Mouse (Mus musculus): ENCODE results near the gene Ehbp1.

The Ehbp1 gene

DNA sequence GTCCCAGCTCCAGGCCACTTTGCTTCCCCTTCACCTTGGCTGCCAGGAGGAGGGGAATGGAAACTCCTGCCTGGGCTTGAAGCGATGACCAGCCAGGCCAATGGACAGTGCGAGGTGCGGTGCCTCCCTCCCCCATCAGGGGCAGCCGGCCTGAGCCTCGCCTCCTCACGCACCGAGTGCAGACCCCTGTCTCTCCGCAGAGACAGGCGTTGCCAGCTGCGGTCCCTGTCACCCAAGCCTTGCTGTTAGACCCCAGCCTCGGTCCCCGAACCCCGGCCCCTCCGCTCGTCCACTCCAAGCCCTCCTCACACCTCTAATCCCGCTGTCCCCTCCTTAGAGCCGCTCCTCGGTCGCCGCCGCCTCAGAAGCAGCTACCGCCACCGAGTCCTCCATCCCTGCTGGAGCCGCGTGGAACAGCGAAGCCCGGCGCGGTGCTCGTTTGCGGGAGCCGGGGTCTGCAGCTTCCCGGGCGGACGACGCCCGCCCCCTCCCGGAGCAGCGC is 55.7 kb downstream of the Ehbp1 start:
- in situ Hi-C loops (cut with MboI): no loop called here

DNA sequence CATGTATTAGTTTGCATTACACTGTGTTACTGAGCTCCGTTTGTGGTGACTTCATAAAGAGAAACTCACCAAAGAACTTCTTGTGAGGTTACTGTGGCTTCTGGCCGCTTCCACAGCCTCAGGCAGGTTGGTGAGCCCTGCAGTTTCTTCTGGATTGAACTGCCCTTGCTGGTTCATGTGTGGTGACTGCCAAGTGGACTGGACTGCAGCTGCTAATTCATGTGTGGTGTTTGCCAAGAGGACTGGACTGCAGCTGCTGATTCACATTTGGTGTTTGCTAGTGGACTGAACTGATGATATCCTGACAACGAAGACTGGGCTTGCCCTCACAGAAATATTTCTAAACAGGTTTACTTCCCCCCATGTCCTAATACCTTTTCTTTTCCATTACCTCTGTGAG is 65.4 kb downstream of the Ehbp1 start:
- in situ Hi-C loops (cut with MboI): no loop called here

GRCm38 (mm10) chr11:22274144-22274543 is 67.9 kb downstream of the Ehbp1 start:
- in situ Hi-C loops (cut with MboI): no loop called here

DNA sequence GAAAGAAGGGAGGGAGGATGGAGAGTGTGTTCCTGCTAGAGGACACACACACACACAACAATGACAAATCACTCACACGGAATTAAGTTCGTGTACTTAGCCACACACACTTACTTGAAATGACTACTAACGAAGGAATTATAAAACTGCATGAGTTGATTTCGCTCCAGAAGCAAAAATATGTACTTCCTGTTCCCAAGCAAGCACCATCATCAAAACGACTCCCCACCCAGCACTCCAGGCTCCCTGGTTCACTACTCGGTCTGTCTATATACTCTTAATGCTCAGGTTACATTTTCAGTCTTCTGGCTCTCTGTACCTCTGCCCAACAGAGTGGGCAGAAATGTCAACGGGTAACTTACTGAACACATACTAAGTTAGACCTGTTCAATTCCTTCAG is 68.7 kb downstream of the Ehbp1 start:
- in situ Hi-C loops (cut with MboI): no loop called here

DNA sequence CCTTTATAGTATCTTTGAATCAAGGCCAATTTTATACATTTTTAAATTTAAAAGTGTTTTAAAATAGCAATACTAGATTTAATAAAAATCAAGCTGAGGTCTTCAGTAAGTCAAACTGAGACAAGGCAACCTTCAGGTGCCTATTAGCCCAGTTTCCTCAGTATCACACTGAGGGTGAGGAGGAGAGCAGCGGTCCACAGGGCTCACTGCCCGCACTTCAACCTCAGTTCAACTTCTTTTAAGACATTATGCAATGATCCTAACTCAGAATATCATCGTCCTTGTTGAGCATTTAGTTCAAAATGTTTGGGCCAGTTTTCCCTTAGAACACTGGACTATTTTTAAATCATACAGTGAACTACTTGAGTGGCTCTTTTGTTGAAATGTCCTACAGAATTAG is 70.2 kb downstream of the Ehbp1 start:
- in situ Hi-C loops (cut with MboI): no loop called here

DNA sequence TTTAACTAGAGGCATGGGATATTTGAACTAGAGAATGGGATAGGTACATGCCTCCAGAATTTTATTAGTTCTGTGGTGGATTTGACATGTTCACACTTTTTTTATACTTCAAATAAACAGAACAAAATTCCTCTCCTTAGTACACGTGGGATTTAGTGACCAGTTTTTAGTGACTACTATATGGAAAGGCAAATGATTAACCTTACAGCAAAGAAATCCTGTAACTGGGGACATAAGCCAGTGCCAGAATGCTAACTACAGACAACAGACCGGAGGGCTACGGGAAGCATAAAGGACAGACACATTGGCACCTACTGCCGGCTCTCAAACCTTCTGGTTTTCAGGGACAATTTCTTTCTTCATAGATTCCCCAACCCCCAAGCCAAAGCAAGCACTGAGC is 72.4 kb downstream of the Ehbp1 start:
- in situ Hi-C loops (cut with MboI): no loop called here

DNA sequence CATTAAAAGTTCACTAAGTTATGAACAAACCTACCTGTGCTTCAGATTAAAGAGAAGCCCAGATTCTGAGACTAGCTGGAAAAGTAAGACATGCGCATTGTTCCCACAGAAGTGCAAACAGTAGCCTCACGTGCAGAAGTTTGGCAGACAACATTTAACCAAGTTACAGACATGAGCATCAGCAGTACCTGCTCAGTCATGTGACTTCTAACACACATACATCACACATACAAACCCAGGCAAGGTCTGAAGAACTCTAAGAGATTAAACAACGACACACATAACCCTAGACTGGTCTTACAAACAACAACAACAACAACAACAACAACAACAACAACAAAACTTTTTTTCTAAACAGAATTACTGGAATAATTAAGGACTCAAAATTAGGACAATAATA is 72.9 kb downstream of the Ehbp1 start:
- in situ Hi-C loops (cut with MboI): no loop called here

GRCm38 (mm10) chr11:22267014-22267413 is 75.1 kb downstream of the Ehbp1 start:
- in situ Hi-C loops (cut with MboI): no loop called here

DNA sequence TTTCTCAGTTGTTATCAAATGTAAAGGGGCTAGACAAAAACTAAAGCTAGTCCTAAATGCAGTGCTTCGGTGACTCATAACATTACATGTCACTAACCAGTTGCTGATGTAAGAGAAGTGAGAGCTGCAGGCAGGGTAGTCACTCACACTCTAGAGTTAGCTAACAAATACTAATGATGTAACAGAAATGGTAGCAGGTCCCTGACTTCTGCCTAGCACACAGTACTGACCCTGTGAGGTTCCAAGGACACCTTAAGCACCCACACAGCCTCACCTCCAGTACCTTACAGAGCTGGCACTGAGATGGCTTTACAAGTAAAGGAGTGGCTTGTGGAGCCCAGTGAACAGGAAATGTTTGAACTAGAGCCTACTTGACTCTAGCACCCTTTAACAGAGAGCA is 86.7 kb downstream of the Ehbp1 start:
- in situ Hi-C loops (cut with MboI): no loop called here

DNA sequence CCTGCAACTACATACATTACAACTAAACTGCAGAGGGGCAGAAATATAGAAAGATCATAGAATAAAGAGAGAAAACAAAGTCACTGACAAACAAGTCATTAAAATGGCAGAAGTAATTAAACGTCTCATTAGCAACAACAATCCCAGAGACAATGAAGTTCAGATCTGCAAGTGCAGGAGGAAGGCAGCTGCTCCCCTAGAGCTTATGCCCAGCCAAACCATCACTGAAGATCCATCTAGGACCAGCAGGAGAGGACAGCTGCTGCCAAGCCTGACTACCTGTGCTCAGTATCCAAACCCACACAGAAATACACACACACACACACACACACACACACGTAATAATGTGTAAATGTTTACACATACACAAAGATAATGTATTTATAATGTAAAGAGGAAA is 92.7 kb downstream of the Ehbp1 start:
- in situ Hi-C loops (cut with MboI): no loop called here

- in situ Hi-C loops (cut with MboI): no loop called here
Observed at GRCm38 (mm10) chr11:22247736-22248135, 94.4 kb downstream of the Ehbp1 start.

DNA sequence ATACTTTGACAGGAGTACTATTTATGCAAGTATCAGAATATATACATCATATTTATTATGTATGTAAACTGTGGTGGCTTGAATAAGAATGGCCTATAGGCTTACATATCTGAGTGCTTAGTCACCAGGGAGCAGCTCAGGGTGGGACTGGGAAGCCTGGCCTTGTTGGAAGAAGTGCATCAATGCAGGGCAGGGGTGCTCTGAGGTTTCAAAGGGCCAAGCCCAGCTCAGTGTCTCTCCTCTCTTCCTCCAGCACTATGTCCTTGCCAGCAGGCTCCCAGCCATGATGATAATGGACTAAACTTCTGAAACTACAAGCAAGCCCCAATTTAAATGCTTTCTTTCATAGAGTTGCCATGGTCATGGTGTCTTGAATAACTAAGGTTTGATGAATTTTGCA is 95.0 kb downstream of the Ehbp1 start:
- in situ Hi-C loops (cut with MboI): no loop called here

GRCm38 (mm10) chr11:22235558-22235957 is 106.5 kb downstream of the Ehbp1 start:
- in situ Hi-C loops (cut with MboI): no loop called here

GRCm38 (mm10) chr11:22234739-22235138 is 107.4 kb downstream of the Ehbp1 start:
- in situ Hi-C loops (cut with MboI): no loop called here

GRCm38 (mm10) chr11:22230906-22231305 is 111.2 kb downstream of the Ehbp1 start:
- in situ Hi-C loops (cut with MboI): no loop called here

GRCm38 (mm10) chr11:22225619-22226018 is 116.5 kb downstream of the Ehbp1 start:
- in situ Hi-C loops (cut with MboI): loop anchor here (10.0 kb wide), 1 partner anchor 389 kb away; no protein-coding TSS in a partner anchor

DNA sequence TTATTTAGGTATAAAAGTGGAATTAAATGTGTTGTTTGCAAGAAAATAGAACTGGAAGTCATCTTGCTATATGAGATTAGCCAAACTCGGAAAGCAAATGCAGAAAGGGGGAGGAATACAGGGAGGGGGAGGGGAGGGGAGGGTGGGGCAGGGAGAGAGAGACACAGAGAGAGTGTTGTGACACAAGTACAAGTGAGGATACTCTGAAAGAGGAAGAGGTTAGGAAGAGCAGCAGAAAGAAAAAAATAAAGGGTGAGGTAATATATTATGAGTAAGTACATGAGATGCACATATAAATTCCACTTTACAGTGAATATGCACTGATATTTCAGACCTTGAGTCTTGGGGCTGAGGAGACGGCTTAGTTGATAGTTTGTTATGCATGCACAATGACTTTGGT is 123.9 kb downstream of the Ehbp1 start:
- in situ Hi-C loops (cut with MboI): no loop called here

DNA sequence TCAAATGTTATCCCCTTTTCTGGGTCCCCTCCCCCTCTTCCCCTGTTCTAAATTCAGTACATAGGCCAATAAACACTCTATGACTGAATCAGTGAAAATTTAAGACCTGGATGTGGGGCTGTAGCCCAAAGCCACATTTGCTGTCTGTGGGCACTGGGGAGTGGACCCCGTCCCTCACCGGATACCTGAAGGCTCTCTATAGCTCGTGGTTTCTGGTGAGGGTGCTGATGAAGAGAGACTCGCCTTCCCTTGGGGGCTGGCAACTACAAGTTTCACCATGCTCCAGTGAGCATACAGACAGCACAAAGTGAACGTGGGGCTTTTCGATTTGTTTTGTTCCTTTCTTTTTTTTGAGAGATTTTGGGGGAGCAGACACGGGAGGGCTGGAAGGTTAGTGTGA is 125.2 kb downstream of the Ehbp1 start:
- in situ Hi-C loops (cut with MboI): no loop called here

- in situ Hi-C loops (cut with MboI): no loop called here
Observed at GRCm38 (mm10) chr11:22206611-22207010, 135.5 kb downstream of the Ehbp1 start.

DNA sequence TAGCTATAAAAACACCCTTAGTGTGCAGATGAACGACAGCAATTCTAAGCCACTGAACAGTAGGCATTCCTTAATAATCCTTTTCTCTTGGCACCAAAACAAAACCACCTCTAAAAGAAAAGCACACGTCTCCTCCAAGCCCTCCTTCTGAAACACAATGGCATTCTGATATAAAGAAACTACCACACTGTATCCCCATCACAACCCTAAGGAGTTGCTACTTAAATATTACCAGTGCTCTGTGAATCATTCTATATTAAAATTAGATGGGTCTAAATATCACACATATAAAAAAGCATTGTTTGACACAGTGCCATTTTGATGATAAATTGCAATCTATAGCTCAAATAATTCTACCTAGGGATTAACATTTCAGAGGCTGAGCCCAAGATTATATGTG is 135.9 kb downstream of the Ehbp1 start:
- in situ Hi-C loops (cut with MboI): no loop called here

DNA sequence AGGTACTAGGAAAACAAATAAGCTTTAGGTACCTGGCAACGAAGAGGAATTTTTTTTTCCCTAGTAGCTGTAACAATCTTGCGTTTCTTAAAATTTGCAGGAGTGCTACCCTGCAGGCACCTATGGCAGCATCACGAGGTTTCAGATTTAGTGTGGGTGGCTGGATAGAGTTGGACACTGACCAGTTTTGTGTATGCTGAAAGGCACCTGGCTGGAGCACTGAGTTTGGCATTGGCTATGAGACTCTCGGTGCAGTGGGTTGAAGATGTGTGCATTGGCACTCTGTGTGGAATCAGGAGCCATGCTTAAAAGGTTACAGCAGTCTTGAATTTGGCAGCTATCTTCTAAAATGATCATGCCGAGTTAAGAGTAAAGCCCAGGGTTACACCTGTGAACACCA is 138.7 kb downstream of the Ehbp1 start:
- in situ Hi-C loops (cut with MboI): no loop called here

DNA sequence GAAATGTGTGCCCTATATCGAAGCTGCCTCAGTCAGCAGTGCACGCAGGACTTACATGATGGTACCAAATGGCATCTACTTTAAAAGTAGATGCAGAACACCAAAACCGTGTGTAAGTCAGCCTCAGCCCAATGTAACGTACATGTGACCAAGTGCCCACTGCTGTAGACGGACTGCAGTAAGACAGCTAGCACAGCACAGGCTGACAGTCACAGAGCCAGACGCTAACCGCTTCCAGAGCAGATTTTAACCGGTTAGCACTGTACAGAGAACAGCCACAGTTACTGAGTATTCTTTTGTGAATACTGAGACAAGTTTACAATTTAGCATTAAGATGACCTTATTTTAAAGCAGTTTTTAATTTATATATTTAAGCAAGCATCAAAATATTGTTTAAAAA is 141.0 kb downstream of the Ehbp1 start:
- in situ Hi-C loops (cut with MboI): no loop called here

GRCm38 (mm10) chr11:22199881-22200280 is 142.2 kb downstream of the Ehbp1 start:
- in situ Hi-C loops (cut with MboI): no loop called here

DNA sequence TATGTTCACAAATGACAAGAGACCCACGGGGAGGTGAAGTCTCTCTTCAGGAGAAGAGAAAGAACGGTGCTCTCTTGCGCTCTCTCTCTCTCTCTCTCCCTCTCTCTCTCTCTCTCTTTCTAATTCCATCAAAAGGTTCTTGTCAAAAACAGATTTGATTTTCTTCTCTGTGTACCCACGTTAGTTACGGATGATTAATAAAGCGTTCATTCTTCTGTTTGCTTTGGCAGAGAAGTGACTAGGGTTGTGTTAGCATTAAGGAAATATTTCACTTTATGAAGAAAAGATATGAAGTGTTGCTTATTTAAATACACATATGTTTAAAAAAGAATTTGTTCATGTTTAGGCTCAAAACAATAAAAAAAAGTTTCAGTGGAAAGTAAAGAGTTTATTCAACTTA is 143.7 kb downstream of the Ehbp1 start:
- in situ Hi-C loops (cut with MboI): no loop called here

- in situ Hi-C loops (cut with MboI): no loop called here
Observed at GRCm38 (mm10) chr11:22197935-22198334, 144.2 kb downstream of the Ehbp1 start.
